Mouse (Mus musculus): ENCODE results near the gene Trim25.
A peak's percentile ranks its signal among the peaks of the same experiment; 100 is the strongest.

Gene Trim25

DNA sequence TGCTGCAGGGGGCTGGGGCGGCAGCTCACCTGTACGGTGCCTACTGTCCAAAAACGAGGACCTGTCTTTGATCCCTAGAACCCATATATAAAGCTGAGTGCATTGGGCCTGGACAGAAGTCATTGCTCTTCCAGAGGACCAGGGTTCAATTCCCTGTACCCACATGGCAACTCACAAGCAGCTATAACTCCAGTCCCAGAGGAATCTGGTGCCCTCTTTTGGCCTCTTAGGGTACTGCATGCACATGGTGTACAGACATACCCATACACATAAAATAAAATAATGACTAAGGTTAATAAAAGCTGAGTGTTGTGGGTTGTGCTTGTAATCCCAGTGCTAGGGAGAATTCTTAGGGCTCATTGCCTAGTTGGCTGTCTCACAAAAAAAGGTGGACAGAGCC is 66.1 kb downstream of the Trim25 start:
- no peak for DNase-seq (ENCODE audit: low spot score)

DNA sequence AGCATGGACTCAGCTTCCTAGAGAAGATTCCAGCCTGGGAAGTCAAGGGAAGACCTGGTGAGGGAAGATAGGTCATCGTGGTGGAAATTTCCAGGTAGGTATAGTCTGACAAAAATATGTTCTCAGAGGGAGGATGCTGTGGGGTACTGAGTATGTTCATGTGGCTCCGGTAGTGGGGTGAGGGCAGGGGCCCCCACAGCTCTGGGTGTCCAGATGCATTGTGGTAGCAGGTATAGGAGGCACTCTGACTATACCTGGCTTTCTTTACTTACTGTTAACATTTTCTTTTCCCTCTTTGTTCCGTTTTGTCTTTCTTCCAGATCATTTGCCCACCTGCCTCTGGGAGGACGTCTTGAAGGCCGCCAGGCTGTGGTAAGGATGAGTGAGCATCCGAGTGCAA is 67.0 kb downstream of the Trim25 start:
- DNase-seq (ENCODE audit: low spot score): no peak

DNA sequence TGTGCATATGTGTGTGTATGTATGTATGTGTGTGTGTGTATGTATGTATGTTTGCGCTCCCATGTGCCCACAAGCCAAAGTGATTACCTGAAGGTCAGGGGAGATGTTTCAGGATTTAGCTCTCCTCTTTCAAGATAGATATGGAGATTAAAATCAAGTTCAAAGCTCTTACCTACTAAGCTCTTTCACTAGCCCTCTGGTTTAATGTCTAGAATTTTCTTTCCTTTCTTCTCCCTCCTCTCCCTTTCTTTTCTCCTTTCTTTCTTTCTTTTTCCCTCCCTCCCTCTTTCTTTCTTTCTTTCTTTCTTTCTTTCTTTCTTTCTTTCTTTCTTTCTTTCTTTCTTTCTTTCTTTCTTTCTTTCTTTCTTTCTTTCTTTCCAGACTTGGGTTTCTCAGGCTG is 67.6 kb downstream of the Trim25 start, which contains the start of gene Dgke:
Gene Dgke, minus strand, starts transcription at position 101 of the 400 bp plus-strand sequence.
- DNase-seq (ENCODE audit: low spot score): no peak

DNA sequence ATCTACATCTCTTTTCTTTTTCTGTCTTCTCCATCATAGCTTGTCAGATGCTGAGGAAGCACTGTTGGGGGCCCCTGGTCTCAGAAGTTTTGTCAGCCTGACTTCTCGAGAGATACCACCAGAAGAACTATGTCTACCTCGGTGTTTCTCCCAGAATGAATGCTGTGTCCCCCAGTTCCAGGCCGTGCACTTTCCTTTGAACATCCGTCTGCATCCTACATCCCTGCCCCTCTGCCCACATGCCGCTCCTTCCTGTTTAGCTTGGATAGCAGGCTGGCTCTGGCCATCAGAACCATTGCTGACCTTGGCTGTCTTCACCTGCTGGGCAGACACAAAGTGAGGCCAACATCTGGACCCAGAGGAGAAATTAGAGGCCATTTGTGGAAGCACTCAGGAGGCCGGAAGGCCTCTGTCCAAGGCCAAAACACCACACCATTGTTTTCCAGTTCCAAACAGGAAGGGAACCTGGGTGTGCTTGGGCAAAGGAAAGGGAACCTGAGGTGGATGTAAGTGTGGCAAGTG is 68.2 kb downstream of the Trim25 start:
- DNase-seq (ENCODE audit: low spot score): no peak

DNA sequence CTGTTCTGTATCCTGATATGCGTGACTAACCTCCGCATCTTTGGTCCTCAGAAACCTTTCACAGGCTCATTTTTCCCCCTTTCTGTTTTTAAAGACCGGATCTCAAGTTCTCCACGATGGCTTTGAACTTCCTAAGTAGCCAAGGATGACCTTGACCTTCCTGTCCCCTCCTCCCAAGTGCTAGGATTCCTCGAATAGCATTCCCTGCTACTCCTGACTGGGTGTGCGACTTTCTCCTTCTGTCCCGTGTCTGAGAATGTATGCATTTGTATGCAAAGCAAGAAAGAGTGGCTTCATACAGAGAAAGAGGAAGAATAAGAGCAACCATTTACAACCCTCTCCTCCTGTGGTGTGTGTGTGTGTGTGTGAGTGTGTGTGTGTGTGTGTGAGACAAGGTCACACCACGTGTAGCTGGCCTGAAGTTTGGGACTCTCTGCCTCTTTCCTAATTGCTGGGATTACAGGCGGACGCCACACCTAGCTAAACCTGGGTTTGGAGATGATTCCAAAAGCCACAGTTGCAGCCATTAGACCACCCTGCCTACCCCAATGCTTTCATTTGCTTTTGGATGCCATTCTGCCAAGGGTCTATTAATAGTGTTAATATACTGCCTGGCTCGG is 68.8 kb downstream of the Trim25 start:
- DNase-seq (ENCODE audit: low spot score): no peak

DNA sequence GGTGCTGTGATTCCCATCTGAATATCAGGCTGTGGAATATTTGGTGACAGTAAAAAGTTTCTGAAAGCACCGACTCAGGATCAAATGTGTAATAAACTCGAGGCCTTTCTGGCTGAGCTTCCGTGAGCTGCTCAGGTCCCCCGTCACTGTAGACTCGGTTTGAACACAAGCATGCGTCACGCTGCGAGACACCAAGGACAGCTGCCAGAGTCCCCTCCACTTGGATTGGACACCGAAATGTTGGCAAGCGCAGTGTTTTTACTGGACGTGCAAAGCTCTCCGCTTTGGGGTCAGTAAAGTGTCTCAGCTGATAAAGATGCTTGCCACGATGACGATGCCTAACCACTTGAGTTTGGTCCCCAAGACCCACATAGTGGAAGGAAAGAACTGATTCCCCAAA is 69.5 kb downstream of the Trim25 start:
- DNase-seq (ENCODE audit: low spot score): no peak

DNA sequence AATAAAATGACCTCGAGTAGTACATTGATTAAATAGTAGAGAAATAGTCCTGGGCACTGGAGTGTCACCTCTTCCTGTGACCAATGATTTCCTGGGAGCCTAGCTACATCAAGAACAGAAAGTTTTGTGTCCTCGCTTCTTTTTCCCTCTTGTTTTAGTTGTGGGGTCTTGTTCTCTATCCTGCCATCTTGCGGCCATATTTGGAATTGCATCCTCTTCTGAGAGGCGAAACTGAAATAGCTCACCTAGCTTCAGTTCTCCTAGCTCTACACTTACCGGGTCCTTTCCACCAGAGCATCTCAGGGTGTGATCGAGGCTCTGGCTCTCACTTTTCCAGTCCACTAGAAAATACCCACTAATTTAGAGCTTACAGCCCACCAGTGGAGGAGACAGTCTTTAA is 70.1 kb downstream of the Trim25 start:
- peak; percentile 19 for DNase-seq (ENCODE audit: low spot score)
